Mouse (Mus musculus) cerebellum, adult 11-12 months (tissue): ENCODE data around the gene Npnt.

Experiments used
- DNase-seq: peaks from one replicate; pipeline ENCODE4 v3.0.0; 2022

Gene Npnt

DNA sequence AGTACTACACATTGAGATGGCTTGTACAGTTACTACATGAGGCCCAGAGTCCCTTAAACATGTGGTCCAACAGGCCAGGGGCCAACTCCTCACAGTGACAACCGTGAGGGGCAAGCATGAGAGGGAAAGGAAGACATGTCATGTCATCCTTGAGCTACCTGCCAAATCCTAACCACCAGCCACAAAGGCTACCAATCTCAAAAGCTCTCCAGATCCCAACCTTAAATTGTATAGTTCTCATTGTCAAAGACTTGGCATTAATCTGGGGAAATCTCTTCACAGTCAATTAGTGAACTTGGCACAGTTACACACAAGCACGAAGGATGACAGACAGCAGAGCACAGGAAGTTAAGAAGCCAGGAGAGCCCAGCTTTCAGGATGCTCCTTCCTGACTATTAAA is 15.4 kb downstream of the Npnt start:
- DNase-seq = no peak

DNA sequence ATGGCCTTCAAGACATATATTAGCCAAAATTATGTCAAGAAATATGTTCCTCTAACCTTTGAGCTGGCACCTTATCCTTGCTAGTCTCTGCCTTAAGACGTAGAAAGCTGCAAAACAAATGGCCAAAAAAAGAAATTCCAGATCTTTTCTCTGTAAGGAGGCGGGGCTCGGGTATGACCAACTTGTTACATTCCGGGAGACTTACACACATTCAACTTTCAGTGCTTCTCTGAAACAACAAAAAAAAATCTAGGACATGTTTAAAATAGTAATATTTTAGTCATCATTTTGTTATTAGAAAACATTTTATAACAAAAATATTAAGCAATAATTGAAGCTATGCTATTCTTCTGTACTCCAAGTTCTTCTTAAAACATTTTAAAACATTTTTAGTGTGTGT is 18.6 kb downstream of the Npnt start:
- DNase-seq = no peak

DNA sequence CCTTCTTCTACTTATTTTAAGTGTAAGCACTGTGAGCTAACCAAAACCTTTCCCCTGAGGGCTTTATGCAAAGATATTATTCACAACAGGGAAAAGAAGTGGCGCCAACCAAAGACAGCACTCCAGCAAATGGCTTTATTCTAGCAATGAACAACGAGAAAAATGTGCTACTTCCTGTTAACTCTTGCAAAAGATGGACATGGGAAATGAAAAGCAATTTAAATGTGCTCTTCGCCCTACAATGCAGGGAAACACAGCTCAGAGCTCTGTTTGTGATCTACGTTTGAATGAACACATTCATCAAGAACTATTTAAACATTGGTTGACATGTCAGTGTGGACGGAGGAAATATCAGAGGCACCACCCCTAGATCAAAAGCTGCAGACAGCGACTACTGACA is 20.2 kb downstream of the Npnt start:
- no peak for DNase-seq

DNA sequence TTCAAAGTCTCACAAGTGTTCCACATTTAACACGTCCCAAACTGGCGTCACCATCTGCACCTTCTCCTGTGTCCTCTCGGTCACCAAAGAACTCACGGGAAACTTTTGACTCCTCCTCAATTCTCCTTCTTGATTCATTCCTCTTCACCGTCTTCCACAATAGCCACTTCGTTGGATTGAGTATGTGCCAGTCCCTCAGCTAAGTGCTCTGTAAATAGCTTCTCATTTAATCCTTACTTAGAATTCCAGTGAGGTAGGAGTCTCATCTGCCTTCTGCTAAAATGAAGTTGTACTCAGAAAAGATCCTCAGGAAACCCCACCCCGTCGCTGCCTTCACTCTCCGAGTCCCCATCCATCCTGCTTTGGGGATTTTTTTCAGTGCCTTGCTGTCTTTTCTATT is 21.9 kb downstream of the Npnt start:
- DNase-seq = no peak

DNA sequence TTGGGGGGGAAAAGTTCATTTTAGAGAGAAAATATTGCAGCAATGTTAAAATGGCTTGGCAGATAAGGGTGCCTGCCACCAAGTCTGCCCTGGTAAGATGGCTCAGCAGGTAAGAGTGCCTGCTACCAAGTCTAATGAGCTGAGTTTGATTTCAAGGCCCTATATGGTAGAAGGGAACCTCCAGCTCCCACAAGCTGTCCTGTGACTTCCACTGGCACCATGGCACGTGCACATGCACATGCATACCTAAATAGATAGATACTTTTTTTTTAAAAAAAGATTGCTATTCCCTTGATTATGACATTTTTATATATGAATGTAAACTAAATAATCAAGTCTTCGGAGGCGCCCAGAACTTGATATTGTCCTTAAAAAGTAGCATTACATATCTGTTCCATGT is 30.3 kb downstream of the Npnt start:
- no peak for DNase-seq

DNA sequence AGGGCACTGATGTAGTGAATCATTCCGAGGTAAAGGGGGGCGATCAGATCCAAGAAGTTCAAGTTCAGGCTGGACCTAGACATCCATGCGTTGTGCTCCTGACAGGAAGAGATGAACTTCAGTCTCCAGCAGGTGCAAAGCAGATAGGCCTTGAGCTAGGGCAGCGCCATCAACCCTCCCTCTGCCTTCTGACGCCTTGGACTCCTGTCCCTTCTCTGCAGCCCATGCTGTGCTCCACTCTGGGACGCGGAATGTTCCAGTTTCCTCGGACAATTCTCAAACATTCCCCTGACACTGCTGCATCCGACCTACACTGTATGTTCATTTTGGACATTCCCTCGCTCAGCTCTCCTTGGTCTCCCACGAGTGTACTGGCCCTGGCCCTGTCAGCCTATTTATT is 30.9 kb downstream of the Npnt start:
- DNase-seq = no peak

DNA sequence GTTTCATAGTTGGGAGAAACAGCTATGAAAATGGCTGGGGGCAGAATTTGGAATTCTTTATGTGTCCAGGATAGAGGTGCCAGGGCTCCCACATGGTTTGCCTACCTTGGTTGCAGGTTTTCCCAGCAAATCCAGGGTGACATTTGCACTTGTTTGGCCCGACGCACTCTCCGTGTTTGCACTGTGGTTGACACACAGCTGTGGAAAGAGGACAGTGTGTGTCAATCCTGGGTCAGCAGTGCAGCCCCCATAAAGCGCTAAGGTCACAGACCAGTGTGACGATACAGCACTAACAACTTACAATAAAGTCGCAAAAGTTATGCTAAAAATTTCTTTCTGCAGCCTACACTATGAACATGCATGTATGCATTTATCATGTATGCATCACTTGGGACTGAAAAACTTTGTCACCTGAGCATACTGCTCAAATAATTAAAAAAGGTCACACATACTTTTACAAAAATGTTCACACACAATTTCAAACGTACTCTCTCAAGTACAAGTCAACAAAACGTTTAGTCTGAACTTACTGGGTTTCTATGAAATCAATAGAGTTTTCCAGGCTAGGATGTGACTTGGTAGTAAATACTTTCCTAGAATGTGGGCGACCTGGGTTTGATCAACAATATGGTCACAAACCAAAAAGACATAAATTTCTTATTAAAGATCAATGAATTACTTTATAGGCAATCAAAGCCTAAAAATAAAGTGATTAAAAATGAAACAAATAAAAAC is 32.6 kb downstream of the Npnt start:
- DNase-seq = no peak

DNA sequence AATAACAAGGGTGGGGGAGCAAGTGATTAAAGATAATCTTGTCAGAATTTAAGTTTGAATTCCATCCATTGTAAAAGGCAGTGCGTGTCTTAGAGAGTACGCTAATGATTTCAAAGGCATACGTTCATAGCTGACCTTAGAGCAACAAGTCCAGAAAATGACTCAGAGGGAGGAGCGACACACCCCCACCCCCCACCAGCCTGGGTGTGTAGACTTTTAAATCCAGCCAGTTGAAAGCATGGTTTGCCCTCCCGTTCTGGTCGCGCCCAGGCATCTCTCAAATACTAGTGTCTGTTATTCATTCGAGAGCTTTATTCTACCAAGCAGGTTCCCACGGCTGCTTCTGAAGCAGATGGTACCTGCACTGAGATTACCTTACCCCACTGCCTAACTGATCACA is 34.4 kb downstream of the Npnt start:
- no peak for DNase-seq

DNA sequence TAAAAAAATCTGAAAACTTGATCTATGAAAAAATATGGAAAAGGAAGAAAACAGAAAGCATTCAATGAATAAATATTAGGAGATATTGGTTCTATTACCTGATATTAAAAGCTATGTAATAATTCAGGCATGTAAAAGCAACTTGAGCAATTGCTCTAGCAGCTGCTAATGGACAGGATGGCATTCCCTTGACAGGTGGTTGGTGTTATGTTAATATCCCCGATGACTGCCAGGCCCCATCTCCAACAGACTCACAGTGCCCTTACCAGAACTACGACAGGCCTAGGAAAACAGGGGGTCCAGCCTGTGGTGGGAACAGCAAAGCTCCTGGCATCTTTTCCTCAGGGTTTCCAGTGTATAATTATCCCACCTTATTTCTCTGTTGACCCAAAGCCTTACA is 37.7 kb downstream of the Npnt start:
- DNase-seq = no peak

DNA sequence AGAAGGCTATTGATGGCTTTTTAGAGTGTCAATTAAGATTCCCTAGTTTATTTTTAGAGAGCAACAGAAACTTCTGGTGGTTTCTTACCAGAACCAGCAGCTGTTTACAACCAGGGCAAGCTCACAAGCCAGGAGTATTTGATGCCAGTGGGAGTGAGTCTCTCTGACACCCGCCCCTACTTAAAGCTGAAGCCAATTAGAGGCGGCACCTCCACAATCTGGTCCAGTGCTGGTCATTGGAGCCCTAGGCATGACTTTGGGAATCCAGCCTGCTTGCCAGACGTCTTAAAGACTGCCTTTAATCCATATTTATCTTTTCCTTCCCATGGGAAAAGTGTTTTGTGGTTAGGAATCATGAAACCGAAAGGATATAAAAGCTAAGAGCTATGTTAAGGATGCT is 38.4 kb downstream of the Npnt start:
- no peak for DNase-seq

DNA sequence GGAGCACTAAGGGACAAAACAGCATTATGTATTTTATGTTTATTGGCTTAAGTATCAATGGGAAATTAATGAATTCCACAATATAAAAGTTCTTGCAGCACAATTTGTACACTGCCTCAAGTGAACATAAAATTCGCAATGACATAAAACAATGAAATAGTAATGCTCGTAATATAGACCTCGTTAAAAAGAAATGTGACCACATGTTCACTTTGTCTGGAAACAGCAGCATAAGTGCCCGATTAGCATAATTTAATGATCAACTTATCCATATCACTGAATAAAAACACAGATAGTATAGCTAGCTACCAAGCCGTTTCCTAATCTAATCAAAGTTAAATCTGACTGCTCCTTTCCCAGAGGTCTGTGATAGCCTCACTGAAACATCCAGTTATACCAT is 39.4 kb downstream of the Npnt start:
- no peak for DNase-seq

DNA sequence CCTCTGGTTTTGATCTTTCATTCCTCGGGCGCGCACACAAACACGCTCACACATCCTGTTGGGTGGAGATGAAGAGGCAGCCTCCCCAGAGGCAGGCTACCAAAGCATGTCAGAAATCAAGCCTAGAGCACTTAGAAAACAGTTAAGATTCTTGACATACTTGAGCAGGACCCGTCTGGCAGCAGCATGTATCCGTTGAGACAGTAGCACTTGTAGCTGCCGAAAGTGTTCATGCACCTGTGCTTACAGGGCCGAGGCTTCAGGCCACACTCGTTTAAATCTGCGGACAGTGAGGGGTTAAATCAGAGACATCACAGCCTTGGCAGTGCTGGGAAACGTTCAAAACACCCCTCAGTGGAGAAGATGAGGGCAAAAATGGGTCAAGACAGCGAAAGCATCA is 40.4 kb downstream of the Npnt start:
- DNase-seq = no peak

DNA sequence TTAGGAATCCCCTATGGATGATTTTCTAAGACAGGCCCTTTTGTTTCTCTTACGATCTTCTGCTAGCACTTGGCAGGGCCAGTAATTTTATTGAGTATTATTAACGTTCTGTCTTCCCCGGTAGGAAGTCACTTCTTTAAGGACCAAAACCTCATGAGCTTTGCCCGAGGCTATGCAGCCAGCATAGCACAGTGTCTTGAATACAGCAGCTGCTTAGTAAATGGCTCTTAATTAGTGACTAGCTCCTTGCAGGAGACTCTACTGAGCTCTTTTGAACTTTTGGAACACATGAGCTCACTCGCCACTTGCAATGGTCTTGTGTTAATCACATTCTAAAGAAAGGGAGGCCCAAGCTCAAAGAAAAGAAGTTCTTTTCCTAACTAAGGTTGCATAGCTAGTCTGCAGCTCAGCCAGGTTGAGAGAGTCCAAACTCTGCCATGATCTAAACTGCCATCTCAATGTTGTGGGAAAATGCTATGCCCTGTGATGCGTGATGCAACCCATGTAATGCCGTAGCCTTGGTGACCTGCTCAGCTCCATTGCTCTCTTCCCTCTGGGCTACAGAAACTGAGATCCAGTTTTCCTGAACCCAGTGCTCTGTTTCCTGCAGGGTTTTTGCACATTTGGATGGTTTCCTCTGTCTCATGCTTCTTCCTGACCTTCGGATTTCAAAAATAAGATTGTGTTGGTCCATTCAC is 42.4 kb downstream of the Npnt start:
- no peak for DNase-seq

DNA sequence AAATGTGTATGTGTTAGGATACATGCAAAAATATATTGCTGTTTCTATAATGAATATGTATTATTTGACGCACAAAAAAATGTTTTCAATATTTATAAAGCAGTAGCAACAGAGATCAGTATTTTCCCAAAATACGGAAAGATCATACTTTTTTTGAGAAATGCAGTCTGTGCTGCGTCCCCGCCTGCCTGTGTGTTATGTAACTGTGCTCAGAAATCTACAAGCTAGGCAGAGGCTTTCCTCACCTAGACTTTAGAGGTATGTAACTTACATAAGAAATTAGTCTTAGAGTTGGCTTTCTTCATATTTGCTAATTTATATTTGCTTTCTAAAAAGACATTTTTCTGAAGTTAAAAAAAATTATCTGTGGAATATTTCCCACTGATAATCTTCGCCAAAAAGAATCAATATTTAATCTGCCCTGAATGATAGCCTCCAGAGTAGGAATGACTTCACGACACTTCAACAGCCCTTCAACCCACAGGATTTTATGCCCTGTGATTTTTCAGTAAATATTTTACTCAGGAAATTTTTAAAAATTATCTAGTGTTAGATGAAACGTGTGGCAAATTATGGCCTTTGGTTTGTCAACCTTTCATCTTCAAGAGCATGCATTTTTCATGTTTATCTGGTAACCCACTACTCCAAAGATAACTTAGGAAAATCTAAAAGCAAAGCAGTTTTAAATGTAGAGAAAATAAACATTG is 44.7 kb downstream of the Npnt start:
- no peak for DNase-seq

DNA sequence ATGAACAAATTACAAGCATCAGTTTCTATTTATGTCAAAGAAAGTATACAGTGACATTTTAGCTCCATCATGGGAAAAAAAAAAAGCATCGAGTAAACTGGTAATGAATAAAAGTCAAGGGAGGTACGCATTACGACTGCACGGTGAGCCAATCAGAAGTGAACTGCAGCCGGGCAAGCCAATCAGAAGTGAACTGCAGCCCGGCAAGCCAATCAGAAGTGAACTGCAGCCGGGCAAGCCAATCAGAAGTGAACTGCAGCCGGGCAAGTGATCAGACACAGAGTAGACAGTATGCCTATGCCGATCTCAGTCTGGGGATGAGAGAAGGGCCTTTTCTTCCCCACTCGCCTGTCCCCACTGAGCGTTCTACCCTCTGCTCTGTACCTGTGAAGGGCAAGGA is 46.7 kb downstream of the Npnt start:
- no peak for DNase-seq

DNA sequence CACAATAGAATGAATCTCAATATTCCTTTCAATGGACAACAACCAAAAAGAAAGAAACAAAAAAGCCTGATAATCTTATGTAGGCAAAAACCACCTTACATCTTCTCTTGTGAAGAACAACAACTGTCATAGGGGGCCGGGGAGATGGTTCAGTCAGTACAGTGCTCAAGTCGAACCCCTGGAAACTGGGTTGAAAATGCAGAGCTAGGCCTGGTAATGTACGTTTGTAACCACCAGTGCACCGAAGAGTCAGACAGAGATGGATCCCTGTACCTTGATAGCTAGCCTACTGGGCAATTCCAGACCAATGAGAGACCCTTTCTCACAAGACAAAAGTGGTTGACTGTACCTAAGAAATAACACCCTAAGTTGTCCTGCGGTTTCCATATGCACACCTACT is 47.2 kb downstream of the Npnt start:
- no peak for DNase-seq

DNA sequence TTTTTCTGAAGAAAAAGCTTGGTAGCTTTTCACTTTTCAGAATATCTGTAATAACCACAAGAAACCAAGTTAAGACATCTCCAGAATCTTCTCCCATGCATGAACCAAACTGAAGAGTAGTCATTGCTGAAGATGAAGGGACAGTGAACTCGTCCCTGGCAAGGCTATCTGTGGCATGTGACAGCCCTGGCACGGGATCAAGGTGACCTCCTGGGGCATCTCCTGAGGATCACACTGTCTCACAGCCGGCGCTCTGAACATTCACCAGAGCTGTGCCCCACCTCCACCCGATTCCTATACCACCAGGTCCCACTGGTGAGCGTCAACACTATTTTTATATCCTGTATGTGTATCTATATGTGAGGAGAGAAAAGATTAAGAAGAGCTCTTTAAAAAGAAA is 47.9 kb downstream of the Npnt start:
- DNase-seq = no peak

DNA sequence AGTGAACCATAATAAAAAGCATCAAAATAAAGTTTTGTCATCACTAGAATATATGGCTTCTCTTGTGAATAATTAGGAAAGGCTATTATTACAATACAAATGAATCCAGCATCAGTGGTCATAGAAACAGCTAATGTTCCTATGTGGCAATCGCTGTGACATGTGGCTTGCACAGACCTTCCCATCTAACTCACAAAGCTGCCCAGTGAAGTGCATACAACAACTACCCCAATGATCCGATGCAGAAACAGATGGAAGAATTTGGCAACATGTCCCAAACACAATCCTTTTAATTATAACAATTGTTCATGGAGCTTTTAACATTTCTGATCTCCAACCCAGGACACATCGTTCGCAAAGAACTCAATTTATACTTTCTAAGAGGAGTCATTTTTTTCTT is 52.2 kb downstream of the Npnt start:
- DNase-seq = no peak

DNA sequence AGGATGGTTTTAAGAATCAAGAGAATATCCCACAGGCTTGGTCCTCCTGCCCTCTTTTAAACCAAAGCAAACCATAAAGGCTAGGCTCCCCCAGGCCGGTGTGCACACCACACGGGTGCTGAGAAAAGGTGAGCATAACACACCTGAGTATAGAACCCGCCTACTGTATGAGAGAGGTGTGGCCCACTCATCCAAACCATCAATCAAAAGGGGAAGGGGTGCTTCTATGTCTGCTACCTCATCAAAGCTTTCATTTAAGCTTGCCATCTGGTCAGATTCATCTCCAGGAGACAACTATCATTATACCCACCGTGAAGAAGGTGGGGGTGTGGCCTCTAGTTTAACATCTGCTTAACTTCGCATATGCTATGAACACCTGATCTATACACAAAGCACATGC is 52.7 kb downstream of the Npnt start:
- DNase-seq = no peak

DNA sequence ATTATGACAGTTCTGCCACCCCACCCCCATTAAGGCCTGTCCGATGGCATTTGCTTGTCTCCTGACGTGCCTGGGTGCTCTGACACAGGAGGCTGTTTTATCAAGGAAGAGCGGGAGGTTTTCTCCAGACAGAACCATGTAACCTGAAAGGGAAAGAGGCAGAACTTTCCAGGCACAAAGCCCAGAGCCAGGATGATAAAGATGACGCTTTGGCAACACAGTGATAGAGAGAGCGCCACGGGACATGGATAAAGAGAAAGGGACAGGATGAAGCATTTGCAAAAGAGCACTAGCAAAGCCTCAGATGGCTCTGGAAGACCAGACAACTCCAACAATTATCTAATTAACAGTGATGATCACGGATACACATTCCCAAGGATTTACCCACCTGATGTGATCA is 56.0 kb downstream of the Npnt start:
- DNase-seq = no peak

DNA sequence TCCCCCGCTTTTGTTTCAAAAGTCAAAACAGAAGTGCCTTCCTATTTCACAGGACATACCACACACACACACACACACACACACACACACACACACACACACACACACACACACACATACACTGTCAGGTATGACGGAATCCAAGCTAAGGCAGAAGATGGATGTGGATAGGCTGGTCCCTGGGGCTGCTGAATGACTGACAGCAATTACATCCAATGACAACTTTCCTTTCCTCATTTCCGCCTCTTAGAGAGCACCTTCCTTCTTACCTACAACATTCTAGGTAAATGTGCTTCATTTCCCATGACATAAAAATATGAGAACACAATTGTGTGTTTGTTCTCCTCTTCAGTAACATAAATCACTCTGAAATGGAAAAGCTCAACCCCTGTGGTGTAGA is 56.4 kb downstream of the Npnt start:
- DNase-seq = no peak

DNA sequence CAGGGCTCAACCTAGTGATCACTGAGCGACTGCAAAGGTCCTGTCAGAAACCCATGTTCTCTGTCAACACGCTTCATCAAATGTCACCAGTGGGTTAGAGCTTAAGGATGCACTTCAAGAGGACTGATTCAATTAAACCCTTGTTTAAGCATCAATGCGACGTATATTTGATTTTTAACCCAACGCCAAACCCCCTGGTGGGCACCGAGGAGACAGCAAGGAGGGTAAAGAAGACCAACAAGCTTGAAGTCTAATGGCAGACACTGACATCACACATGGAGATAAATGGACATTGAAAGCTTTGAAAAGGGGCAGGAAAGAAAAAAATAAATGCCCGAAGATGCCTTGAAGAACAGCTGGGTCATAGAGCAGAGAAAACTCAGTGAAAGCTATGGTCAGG is 57.0 kb downstream of the Npnt start:
- DNase-seq = no peak

DNA sequence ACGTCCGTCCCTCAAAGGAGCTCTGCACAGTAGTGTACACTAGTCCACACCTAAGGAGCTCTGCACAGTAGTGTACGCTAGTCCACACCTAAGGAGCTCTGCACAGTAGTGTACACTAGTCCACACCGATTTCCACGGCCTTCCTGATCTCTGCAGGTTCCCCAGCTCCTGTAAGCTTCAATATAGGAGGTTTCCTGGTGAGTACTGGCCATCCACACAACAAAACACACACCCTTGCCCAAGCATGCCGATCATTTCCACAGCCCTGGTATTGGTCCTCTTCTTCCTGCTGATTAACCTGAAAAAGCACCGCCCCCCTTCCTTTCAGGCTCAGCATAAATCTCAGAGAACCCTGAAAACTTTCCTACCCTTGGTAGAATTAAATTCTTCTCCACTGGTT is 57.6 kb downstream of the Npnt start:
- no peak for DNase-seq

DNA sequence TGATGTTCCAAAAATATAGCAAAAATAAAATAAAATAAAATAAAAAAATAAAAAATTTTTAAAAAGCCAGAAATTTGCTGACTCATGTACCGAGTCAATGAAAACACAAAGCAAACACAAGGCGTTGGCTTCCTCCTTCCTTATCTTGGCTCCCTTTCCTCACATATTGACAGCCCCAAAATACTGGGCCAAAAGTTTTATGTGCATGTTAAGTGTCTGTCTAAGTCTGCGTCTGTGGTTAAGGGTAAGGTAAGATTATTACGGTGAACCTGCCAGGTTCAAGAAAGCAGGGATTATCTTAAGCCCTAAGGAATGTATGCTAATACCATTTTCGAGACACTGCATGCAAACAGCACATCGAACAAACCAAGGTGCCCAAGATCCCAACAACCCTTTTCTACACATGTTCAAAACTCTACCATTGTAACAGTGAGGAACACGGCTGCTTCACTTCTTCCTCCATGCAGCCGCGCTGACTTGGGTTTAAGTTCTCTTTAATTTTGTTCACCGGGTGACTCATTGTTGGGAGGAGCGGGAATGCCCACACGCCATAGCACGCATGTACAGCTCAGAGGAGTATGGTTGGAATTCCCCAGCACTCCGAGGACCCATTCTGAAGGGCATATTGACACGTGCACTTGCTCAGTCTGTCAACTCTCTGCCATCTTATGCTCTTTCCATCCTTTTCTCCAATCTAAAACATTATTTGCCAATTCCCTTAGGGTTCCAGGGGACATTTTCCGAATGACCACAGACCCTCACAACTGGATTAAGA is 62.8 kb downstream of the Npnt start:
- DNase-seq = no peak
